Mouse (Mus musculus): ENCODE results near the gene Ppm1n. TPM values are rescaled to one million over a fixed set of nuclear protein-coding genes. Genes with fewer than 3 reads are reported as not detected.
A peak's percentile ranks its signal among the peaks of the same experiment; 100 is the strongest.

Ppm1n gene
- total and polyA plus RNA-seq, 2 experiments, result 0.13 TPM; not detected in 1

GRCm38 (mm10) chr7:19297794-19298193 is 17.9 kb upstream of the Ppm1n start:
- no peaks in the 10 kb centered on the region for H3K4me1 ChIP-seq (ENCODE audit: control insufficient read depth, insufficient read depth, low read length)
- no peaks in the 10 kb centered on the region for H3K79me2 ChIP-seq (ENCODE audit: control insufficient read depth, insufficient read depth, low read length)
- no peak overlapping the region for H3K4me3 ChIP-seq (ENCODE audit: insufficient read depth, low read depth, low read length)
- H3K9ac ChIP-seq (ENCODE audit: low read depth, low read length), result no peak overlapping the region
- no peak for TF ChIP-seq CTCF (IDR thresholded peaks at IDR 0.05; ENCODE audit: low read depth, low read length)
- TF ChIP-seq POLR2A (IDR thresholded peaks at IDR 0.05; ENCODE audit: extremely low read depth, insufficient read depth, low read length), result no peak
- H3K36me3 ChIP-seq (ENCODE audit: control insufficient read depth, insufficient read depth, low read length), result no peaks in the 10 kb centered on the region
- 85% methylated on average over 5 of the region's 5 CpGs for WGBS
- no peaks in the 10 kb centered on the region for H3K27me3 ChIP-seq (ENCODE audit: control insufficient read depth, insufficient read depth, low read length)
- DNase-seq (ENCODE audit: extremely low read depth, low read depth, low spot score), result no peak
- H3K27ac ChIP-seq (replicated peaks; ENCODE audit: insufficient read depth, low read depth, low read length), result no peak overlapping the region

DNA sequence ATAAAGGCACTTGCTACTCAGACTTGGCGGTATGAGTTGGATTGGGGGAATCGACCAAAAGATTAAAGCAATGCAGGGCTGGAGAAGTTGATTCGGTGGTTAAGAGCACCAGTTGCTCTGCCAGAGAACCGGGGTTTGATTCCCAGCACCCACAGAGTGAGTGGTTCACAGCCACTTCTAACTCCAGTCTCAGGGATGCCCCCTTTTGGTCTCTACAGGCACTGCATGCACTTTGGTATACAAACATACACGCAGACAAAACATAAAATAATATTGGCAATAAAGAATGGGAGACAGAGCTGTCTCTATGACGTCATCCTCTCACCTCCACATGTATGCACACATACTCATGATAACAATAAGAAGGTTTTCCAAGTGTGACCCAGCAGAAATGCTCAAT is 17.2 kb upstream of the Ppm1n start:
- H3K4me3 ChIP-seq (ENCODE audit: insufficient read depth, low read depth, low read length), result no peak overlapping the region
- H3K27ac ChIP-seq (replicated peaks; ENCODE audit: insufficient read depth, low read depth, low read length), result no peak overlapping the region
- H3K4me1 ChIP-seq (ENCODE audit: control insufficient read depth, insufficient read depth, low read length), result no peaks in the 10 kb centered on the region
- no peak overlapping the region for H3K9ac ChIP-seq (ENCODE audit: low read depth, low read length)
- no peaks in the 10 kb centered on the region for H3K36me3 ChIP-seq (ENCODE audit: control insufficient read depth, insufficient read depth, low read length)
- TF ChIP-seq POLR2A (IDR thresholded peaks at IDR 0.05; ENCODE audit: extremely low read depth, insufficient read depth, low read length) (no peak), CTCF (IDR thresholded peaks at IDR 0.05; ENCODE audit: low read depth, low read length) (no peak)
- no peaks in the 10 kb centered on the region for H3K79me2 ChIP-seq (ENCODE audit: control insufficient read depth, insufficient read depth, low read length)
- no peaks in the 10 kb centered on the region for H3K27me3 ChIP-seq (ENCODE audit: control insufficient read depth, insufficient read depth, low read length)
- WGBS, result 89% methylated on average over 6 of the region's 6 CpGs
- no peak for DNase-seq (ENCODE audit: extremely low read depth, low read depth, low spot score)

DNA sequence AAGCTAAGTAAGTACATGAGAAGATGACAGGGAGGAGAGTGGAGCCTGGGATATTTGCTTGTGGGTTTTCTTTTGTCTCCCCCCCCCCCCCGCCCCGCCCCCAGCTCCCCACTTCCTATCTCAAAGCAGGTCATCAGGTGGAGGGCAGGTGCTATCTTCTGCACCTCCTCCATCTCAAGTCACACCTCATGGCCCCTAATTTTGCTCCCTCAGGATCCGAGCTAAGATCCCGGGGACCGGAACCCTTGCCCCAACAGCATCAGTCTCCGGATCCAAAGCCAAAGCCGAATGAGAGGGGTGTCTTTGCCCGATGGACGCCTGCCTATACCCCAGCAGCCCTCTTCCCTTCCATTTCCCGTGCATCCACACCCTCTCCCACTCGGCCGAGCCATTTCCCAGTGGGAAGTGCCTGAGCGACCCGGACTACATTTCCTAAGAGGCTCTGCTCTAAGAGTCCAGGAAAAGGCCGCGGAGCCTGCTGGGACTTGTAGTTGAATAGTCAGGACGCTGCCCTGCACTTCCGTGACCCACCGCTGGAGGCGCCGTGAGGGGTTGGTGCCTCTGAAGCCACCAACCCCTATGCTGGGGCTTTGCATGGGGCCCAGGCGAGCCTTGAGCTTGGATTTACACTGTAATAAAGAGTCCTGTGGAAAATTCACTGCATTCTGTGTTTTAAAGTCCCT is 15.8 kb upstream of the Ppm1n start:
- H3K27me3 ChIP-seq (ENCODE audit: control insufficient read depth, insufficient read depth, low read length), result no peaks in the 10 kb centered on the region
- H3K27ac ChIP-seq (replicated peaks; ENCODE audit: insufficient read depth, low read depth, low read length), result no peak overlapping the region
- peak overlapping the region; percentile 55; the same call in 1 of the 2 replicates for H3K9ac ChIP-seq (ENCODE audit: low read depth, low read length)
- no peaks in the 10 kb centered on the region for H3K4me1 ChIP-seq (ENCODE audit: control insufficient read depth, insufficient read depth, low read length)
- no peaks in the 10 kb centered on the region for H3K36me3 ChIP-seq (ENCODE audit: control insufficient read depth, insufficient read depth, low read length)
- TF ChIP-seq CTCF (IDR thresholded peaks at IDR 0.05; ENCODE audit: low read depth, low read length), result peak; percentile 92
- no peak for TF ChIP-seq POLR2A (IDR thresholded peaks at IDR 0.05; ENCODE audit: extremely low read depth, insufficient read depth, low read length)
- peak overlapping the region; percentile 49; the same call in 1 of the 2 replicates for H3K4me3 ChIP-seq (ENCODE audit: insufficient read depth, low read depth, low read length)
- 17% methylated on average over 22 of the region's 22 CpGs for WGBS
- peak; percentile 81 for DNase-seq (ENCODE audit: extremely low read depth, low read depth, low spot score)
- no peaks in the 10 kb centered on the region for H3K79me2 ChIP-seq (ENCODE audit: control insufficient read depth, insufficient read depth, low read length)

GRCm38 (mm10) chr7:19290969-19291596 is 11.2 kb upstream of the Ppm1n start:
- Histone ChIP-seq H3K9ac (ENCODE audit: low read depth, low read length) (no peak overlapping the region), H3K4me3 (ENCODE audit: insufficient read depth, low read depth, low read length) (peak overlapping the region; percentile 30), H3K27me3 (ENCODE audit: control insufficient read depth, insufficient read depth, low read length) (no peaks in the 10 kb centered on the region), H3K4me1 (ENCODE audit: control insufficient read depth, insufficient read depth, low read length) (no peaks in the 10 kb centered on the region), H3K36me3 (ENCODE audit: control insufficient read depth, insufficient read depth, low read length) (no peaks in the 10 kb centered on the region), H3K27ac (replicated peaks; ENCODE audit: insufficient read depth, low read depth, low read length) (no peak overlapping the region), H3K79me2 (ENCODE audit: control insufficient read depth, insufficient read depth, low read length) (no peaks in the 10 kb centered on the region)
- WGBS, result 6% methylated on average over 20 of the region's 20 CpGs
- TF ChIP-seq CTCF (IDR thresholded peaks at IDR 0.05; ENCODE audit: low read depth, low read length) (no peak), POLR2A (IDR thresholded peaks at IDR 0.05; ENCODE audit: extremely low read depth, insufficient read depth, low read length) (no peak)
- DNase-seq (ENCODE audit: extremely low read depth, low read depth, low spot score), result no peak

- TF ChIP-seq POLR2A (IDR thresholded peaks at IDR 0.05; ENCODE audit: extremely low read depth, insufficient read depth, low read length) (no peak), CTCF (IDR thresholded peaks at IDR 0.05; ENCODE audit: low read depth, low read length) (peak; percentile 65)
- no peak for DNase-seq (ENCODE audit: extremely low read depth, low read depth, low spot score)
- Histone ChIP-seq H3K4me3 (ENCODE audit: insufficient read depth, low read depth, low read length) (no peak overlapping the region), H3K27ac (replicated peaks; ENCODE audit: insufficient read depth, low read depth, low read length) (no peak overlapping the region), H3K79me2 (ENCODE audit: control insufficient read depth, insufficient read depth, low read length) (no peaks in the 10 kb centered on the region), H3K36me3 (ENCODE audit: control insufficient read depth, insufficient read depth, low read length) (no peaks in the 10 kb centered on the region), H3K4me1 (ENCODE audit: control insufficient read depth, insufficient read depth, low read length) (no peaks in the 10 kb centered on the region), H3K27me3 (ENCODE audit: control insufficient read depth, insufficient read depth, low read length) (peaks cover under 1% of the 10 kb centered on the region), H3K9ac (ENCODE audit: low read depth, low read length) (no peak overlapping the region)
- WGBS, result 23% methylated on average over 4 of the region's 4 CpGs
Measured at GRCm38 (mm10) chr7:19284763-19285162, 4.9 kb upstream of the Ppm1n start.

DNA sequence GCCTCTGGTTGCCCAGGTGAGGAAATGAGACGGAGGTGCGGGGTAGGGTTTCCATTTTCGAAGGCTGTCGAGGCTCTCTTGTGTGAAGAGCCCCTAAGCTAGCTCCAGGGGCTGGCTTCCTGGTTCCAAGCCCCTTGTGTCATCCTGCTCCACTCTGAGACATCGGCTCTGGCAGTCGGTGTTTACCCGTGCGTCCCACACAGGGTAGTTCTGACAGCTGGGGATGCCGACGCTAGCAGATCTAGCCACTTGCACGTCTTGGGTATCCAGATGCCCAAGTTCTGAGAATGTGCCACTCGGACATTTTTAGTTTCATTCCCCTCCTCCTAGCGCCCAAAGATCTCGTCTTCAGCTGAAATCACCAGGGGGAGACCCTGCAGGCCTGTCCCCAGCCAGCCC is 3.5 kb upstream of the Ppm1n start:
- Histone ChIP-seq H3K79me2 (ENCODE audit: control insufficient read depth, insufficient read depth, low read length) (no peaks in the 10 kb centered on the region), H3K36me3 (ENCODE audit: control insufficient read depth, insufficient read depth, low read length) (no peaks in the 10 kb centered on the region), H3K9ac (ENCODE audit: low read depth, low read length) (no peak overlapping the region), H3K4me1 (ENCODE audit: control insufficient read depth, insufficient read depth, low read length) (no peaks in the 10 kb centered on the region), H3K27ac (replicated peaks; ENCODE audit: insufficient read depth, low read depth, low read length) (no peak overlapping the region), H3K4me3 (ENCODE audit: insufficient read depth, low read depth, low read length) (no peak overlapping the region), H3K27me3 (ENCODE audit: control insufficient read depth, insufficient read depth, low read length) (peaks cover 8% of the 10 kb centered on the region)
- WGBS, result 33% methylated on average over 14 of the region's 14 CpGs
- DNase-seq (ENCODE audit: extremely low read depth, low read depth, low spot score), result no peak
- TF ChIP-seq CTCF (IDR thresholded peaks at IDR 0.05; ENCODE audit: low read depth, low read length) (no peak), POLR2A (IDR thresholded peaks at IDR 0.05; ENCODE audit: extremely low read depth, insufficient read depth, low read length) (no peak)
